Mouse (Mus musculus): Measurements from ENCODE around the gene Mylpf.
A peak's percentile ranks its signal among the peaks of the same experiment; 100 is the strongest.

Mylpf gene

DNA sequence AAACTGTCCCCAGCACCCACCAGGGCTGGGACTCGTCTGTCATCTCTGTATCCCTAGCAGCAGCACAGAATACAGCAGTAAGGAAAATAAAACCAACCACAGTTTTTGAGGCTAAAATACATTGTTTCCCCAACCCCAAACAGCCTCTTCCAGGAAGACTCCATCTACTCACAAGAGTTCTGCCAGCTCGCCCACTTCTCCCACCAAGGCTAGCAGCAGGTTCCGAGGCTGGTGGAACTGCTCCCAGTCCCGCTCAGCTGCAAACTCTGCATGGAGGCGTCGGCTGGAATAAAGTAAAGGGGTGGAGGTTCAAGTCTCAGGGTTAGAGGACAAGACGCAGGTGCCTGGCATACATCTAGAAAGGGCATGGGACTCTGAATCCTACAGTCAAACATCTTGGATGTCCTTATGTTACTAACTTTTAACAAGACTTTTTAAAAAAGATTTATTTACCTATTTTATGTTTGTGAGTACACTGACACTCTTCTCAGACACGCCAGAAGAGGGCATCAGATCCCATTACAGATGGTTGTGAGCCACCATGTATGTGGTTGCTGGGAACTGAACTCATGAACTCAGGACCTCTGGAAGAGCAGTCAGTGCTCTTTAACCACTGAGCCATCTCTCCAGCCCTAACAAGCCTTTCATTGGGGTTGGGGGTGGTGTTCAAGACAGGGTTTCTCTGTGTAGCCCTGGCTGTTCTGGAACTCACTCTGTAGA, 50.7 kb downstream of the Mylpf start:
- peak; percentile 44 for DNase-seq (ENCODE audit: low read depth, low spot score)

DNA sequence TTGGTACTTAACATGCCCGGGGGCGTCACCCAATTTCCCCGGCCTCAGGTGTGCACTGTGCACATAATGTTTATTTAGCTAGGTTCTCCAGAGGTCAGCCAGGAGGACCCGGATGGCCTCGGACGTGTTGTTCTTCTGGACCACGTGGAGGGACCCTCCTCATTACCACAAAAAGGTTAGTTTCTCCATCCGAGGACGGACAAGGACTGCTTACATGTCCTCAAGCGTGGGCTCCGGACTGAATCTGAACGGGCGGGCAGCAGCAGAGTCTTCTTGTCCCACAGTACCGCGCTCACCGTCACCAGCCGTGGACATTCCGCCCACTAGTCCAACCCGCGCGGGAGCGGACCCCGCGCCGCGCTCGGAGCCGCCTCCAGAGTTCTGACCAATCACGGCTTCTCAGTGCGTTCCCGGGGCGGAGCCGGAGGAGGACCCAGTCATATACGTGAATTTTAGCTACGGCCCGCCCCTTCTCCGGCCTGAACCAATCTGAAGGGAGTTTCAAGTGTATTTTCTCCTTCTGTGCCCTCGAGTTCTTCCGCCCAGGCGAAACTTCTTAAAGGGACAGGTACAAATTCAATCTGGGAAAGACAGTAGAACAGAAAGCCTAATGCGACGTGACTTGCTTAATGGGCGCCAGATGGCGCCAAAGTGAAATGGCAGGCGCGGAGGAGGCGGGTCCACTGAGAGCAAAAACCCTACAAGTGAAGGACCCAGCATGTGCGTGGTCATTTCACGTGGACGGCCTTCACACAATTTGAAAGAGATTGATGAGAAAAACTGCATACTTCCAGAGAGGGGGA, 51.8 kb downstream of the Mylpf start, which contains the start of gene Dctpp1:
Gene Dctpp1, minus strand, starts transcription at position 401 of the 803 bp plus-strand sequence.
- peak; percentile 99 for DNase-seq (ENCODE audit: low read depth, low spot score)

DNA sequence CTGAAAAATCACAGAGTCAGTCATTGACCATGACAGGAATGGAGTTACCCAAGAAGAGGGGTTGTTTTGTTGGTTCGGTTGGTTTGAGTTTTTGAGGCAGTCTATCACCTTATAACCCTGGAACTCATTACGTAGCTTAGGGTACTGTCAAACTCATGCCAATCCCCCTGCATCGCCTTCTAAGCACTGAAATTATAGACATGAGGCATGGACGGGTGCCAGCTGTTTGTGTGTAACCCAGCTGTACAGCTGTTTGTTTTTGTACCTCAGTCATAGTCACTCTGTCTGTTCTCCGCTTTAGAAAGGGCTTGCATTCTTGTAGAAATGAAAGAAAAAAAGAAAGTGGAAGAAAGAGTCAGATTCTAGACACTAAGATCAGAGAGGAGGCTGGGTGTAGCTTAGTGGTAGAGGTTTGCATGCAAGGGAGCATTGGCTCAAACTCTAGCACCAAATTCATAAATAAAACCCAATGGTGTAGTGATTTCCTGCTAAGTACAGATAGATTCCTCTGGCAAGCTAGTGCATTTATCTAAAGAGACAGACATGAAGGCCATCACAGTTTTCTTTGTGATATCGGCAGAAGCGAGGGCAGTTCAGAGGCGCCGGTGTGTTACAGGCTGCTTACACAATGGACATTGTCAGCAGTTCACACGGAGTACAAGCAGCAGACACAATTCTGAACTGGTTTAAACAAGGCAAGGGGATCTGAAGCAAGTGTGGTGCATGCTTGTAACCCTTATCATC, 53.7 kb downstream of the Mylpf start:
- no peak for DNase-seq (ENCODE audit: low read depth, low spot score)

DNA sequence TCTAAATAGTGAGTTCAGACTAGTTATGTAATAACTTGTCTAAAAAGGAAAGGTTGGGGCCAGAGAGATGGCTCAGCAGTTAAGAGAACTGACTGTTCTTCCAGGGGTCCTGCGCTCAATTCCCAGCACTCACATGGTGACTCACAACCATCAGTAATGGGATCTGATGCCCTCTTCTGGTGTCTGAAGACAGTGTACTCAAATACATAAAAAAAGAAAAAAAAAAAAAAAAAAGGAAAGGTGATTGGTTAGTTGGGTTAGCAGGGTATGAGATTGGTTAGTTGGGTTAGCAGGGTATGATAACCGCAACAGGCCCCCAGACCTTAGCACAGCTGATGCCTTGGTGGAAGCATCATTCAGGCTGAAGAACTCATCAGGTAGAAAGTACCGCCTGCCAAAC, 54.8 kb downstream of the Mylpf start:
- DNase-seq (ENCODE audit: low read depth, low spot score): no peak
